Mouse (Mus musculus): ENCODE measurements around the gene Gm10944.

Gm10944 gene

DNA sequence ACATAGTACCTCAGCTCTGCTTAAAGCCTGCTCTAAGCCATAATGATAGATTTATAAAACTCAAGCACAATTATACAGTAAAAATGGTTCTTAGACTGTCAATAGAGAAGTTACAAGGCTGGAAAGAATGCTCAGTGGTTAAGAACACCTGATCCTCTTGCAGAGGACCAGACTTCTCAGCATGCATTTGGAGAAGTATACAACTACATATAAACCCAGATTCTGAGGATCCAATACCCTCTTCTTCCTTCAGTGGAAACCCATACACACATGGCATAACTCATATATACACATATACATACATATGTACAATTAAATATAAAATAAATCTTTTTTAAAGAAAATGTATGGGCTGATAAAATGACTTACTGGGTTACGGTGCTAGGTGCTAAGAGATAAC, at the start of gene Gm10944:
Gene Gm10944 (plus strand): TSS at position 301 of the 400 bp plus-strand sequence.
- DNase-seq (ENCODE audit: low spot score) = no peak

DNA sequence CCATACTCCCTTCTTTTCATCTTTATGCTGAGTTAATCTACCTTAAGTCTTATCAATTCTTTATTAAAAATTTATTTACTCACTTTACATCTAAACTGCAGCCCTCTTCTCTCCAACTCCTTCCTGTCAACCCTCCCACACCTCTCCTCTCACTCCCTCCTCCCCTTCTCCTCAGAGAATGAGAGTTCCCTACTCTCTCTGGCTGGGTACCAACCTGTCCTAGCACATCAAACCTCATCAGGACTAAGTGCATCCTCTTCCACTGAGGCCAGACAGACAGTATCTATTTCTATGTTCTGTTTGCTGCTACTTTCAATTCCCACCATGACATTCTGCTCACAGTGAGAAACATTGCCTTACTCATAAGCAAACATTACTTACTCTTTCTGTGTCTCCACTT, 25.2 kb upstream of the Gm10944 start:
- DNase-seq (ENCODE audit: low spot score) = no peak

DNA sequence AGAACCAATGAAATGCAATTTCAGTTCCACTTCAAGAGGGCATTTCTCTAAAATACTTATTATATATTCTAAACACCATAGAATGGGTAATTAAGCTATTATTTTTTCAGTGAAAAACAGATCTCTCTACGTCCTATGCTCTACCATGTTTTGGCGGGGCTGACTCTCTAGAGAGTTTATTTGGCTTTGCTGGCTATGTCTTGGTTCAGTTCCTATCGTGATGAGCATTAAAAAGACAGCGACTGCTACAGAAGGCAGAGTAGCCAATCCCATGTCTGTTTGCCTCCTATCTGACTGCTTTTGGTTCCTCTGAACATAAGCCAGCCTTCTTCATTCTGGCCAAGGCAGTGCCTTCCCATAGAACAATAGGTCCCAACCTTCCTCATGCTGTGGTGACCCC, 24.5 kb upstream of the Gm10944 start:
- no peak for DNase-seq (ENCODE audit: low spot score)

DNA sequence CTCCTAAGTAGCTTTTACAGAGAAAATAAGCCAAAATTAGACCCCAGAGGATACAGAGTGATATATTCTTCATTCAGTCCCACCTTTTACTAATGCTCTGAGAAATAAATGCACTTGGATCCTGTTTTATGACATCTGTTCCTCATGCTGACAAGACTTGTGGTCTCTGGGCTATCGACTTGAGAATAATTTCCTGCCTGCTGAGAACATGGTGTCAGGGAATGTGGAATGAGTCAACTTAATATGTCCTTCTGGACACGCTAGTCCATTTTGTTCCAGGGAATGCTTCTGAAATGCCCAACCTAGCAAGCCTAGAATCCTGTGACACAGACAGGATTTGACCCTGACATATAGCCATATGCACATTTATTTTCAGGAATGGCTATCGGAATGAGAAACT, 22.0 kb upstream of the Gm10944 start:
- DNase-seq (ENCODE audit: low spot score) = no peak

DNA sequence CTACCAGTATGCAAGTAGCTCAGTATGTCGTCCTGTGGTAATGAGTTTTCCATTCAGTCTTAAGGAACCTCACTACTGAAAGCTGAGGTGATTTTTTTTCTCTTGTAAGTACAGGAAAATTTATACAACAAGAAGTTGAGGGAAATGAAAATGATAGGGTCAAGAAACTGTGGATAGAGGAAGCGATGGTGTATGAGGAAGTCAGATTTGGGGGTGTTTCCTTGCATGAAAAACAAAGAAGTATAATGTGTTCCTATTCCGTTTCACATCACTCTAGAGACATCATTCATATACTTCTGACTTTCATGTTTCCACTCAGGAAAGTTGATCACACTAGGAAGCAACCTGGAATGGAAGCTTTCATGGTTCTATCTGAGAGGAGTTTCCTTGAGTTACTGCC, 21.2 kb upstream of the Gm10944 start:
- DNase-seq (ENCODE audit: low spot score) = no peak

DNA sequence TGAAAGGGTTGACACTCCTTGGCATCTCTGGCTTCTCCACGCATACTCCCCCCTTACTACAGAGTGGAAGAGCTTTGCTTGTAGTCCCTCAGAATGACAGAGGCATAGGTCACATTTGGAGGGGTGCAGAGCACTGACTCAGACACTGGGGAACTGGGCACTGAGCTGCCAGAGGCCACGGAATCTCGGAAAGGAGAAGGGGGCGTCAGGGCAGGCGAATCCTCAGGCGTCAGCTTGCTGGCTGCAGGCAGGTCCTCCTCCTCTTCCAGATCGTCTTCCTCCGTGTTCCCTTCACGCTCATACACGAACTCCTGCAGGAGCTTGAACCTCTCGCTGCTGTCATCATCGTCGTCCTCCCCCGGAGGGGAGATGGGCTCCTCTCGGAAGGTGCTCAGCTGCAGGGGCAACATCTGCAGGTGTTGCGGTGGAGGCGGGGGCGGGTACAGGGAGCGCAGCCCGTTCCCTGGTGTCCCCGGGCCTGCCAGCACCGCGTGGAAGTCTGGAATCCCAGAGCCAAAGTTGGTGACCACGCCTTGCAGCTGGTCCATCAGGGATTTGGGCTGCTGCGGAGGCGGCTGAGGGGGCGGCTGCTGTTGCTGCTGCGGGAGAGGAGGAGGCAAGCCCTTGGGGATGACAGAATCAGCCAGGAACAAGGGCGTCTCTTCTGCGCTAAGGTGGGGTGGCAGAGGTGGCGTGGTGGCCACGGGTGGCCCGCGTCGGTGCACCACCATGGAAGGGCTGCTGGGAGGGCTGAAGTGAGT, 7.9 kb downstream of the Gm10944 start:
- DNase-seq (ENCODE audit: low spot score) = no peak

DNA sequence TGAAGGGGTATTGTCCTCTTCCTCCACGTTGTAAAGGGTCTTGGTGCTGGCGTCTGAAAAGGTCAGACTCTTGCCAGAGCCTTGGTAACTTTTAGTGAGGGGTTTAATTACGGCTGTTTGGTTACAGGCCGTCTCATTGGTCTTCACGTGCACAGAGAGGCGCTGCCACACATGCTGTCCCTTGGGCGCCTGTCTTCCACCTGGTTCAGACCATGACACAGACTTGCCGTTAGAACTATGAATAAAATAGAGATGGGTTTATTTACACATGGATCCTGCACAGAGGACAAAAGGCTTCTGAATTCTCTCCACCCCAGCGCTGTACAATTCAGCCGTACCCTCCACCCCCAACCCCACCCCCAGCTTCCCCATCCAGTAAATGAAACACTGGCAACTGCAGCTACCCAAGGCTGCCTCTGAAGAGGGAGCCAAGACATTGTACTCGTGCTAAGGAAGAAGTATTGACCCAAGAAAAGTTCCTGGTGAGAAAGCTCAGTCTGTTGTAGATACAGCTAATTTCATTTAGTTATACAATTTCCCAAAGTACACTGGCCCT, 8.6 kb downstream of the Gm10944 start:
- DNase-seq (ENCODE audit: low spot score) = no peak

DNA sequence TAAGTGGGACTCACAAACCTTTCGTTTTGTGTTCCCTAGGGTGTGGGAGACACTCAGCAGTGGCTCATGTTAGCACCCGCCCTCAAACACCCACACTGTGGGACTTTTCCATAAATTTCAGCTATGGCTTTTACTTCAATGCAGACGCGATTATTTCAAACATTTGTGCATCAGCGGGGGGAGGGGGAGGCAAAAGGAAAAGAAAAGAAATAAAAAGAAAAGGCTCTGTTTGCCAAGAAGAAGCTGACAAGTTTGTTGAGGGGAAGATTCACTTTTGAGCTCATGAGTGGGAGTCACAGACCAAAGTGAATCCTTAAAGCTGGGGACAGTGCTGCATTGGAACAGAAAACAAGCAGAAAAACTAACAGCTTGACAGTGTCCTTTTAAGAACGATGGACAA, 16.3 kb downstream of the Gm10944 start:
- DNase-seq (ENCODE audit: low spot score) = no peak

DNA sequence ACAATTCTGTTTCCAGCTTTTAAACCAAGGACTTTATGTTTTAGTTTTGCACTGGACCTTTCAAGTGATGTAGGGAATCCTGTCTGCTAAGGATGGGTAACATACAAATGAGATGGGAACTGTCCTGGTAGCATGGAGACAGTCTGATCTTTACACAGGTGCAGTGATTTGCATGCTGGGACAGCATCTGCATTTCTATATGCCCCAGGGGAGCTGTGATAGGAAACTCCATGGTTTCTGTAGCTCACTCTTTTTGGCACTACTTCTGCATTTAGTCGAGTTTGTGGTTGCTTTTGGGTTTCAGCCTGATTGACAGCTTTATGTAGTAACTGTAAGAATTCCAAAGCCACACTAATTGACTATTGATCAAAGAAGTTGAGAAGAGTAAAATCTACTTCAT, 19.8 kb downstream of the Gm10944 start:
- DNase-seq (ENCODE audit: low spot score) = no peak

DNA sequence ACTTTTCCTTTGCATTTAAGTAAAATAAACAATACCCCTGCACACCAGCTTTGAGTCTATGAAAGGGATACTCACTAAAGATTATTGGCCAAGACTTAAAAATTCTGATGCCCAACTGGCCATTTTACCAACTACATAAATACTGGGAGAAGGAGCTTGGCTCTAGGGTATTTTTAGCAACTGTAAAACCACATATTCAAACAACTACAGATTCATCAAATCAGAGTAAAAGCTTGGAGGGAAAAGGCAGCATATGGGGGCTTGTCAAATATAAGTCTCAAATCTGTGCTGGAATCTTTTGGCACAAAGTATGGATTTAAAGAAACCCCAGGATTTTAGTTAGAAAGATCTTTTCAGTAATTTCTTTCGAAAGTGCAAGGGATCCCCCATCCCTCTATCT, 20.2 kb downstream of the Gm10944 start:
- no peak for DNase-seq (ENCODE audit: low spot score)

DNA sequence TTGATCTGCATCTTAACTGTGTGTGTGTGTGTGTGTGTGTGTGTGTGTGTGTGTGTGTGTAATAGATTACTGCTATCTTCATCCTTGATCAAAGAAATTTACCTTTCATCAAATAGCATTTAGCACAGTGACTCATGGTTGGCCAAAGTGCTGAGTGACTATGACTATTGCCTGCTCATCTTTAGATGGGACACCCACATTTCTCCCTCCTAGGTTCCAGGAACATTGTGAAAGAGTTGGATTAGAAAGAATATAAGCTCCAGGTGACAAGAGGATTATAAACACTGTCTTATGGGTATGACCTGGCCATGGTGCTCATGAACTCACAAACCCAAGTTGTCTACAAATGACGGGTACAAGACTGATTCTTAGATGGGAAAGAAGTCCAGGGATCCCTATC, 26.9 kb downstream of the Gm10944 start:
- DNase-seq (ENCODE audit: low spot score) = no peak

DNA sequence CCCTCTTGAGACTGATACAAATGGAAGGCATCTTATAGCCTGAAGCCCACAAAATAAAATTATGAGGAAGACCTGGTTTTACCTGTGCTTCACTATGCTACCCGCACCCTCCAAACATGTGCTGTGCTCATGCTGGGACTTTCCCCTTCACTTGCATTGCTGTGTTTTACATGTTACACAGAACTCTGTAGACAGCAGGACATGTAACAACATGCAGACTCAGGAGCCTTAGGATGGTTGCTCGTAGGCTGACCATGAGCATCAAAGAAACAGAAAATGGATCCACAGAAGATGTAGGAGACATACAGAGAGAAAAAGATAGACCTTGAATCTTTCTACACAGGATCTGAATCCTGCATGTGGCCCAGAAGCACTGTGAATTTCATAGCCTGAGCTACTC, 29.2 kb downstream of the Gm10944 start:
- no peak for DNase-seq (ENCODE audit: low spot score)

DNA sequence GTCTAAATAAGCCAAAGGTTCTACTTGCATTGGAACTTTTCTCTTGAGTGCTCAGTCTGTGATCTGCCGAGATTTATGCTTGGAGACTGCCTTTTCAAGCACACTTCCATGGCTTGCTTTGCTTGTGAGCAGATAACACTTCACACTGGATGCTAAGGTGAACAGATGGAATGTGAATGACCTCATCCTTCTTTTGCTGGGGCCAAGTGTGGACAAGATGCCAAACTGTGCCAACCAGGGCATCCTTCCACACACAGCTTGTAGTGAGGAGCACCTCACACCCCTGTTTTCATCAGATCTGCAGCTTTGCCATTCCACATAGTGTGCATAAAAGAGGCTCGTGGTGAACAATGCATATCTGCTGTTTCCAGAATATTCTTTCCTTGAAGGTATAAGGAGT, 29.7 kb downstream of the Gm10944 start:
- DNase-seq (ENCODE audit: low spot score) = no peak

DNA sequence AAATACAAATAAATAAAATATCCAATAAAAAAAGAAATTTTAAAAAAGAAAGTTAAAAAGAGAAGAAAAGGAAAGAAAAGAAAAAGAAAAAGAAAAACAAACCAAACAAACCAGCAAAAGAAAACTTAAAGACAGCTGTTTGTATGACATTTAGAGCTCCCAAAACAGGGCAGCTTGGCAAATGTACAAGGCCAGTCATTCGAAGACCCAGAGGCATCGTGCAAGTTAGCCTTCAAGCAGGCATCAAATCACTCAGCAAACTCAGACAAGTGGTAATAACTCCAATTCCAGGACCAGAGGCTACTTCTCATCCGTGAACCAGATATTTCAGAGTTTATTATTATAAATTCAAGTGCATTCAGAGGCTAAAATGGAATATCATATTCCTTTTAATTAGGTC, 45.4 kb downstream of the Gm10944 start:
- no peak for DNase-seq (ENCODE audit: low spot score)

All from ovary, postnatal 14 days (tissue).